Mouse (Mus musculus) regulatory T cell (primary cell): Measurements from ENCODE around the gene Ndufs8.
"Not testable (repeated sequence)": the region's sequence is repeated elsewhere in the genome, so short reads cannot be mapped to it uniquely, and the experiment has no call there.

Experiments
- in situ Hi-C: fragments of 300-600 bp; cut with MboI, MseI; formaldehyde crosslinking; loops from one replicate; pipeline ENCODE4 v1.15.1; 2025; ENCODE audit warnings: high pct_unique_total_duplicates

Ndufs8 gene

GRCm38 (mm10) chr19:3912337-3913204 is at the start of gene Ndufs8:
Gene Ndufs8 (minus strand): TSS chr19:3912774.
- in situ Hi-C loops = loop anchor here (10.0 kb wide), 1 partner anchor 292 kb away; the partner anchor contains the start of gene Rad9a

- in situ Hi-C loops = not testable (repeated sequence)
Observed at GRCm38 (mm10) chr19:3961805-3962204, 49.2 kb upstream of the Ndufs8 start.

- in situ Hi-C loops = no loop called here
Observed at GRCm38 (mm10) chr19:3960211-3960610, 47.6 kb upstream of the Ndufs8 start.

GRCm38 (mm10) chr19:3959030-3959429 is 46.5 kb upstream of the Ndufs8 start:
- in situ Hi-C loops = no loop called here

- in situ Hi-C loops = no loop called here
Observed at GRCm38 (mm10) chr19:3958470-3958869, 45.9 kb upstream of the Ndufs8 start, which contains the start of gene Aldh3b3. Gene Aldh3b3 (plus strand): TSS chr19:3958645.

- in situ Hi-C loops = not testable (repeated sequence)
Observed at GRCm38 (mm10) chr19:3957296-3958036, 44.9 kb upstream of the Ndufs8 start.

GRCm38 (mm10) chr19:3955804-3956203 is 43.2 kb upstream of the Ndufs8 start:
- in situ Hi-C loops = no loop called here

GRCm38 (mm10) chr19:3955033-3955432 is 42.5 kb upstream of the Ndufs8 start:
- in situ Hi-C loops = no loop called here

- in situ Hi-C loops = no loop called here
Observed at GRCm38 (mm10) chr19:3952099-3952498, 39.5 kb upstream of the Ndufs8 start.

GRCm38 (mm10) chr19:3951461-3951860 is 38.9 kb upstream of the Ndufs8 start:
- in situ Hi-C loops = no loop called here

GRCm38 (mm10) chr19:3950331-3950730 is 37.8 kb upstream of the Ndufs8 start:
- in situ Hi-C loops = no loop called here

- in situ Hi-C loops = no loop called here
Observed at GRCm38 (mm10) chr19:3948546-3948945, 36.0 kb upstream of the Ndufs8 start.

GRCm38 (mm10) chr19:3947813-3948212 is 35.2 kb upstream of the Ndufs8 start:
- in situ Hi-C loops = no loop called here

- in situ Hi-C loops = no loop called here
Observed at GRCm38 (mm10) chr19:3946715-3947114, 34.1 kb upstream of the Ndufs8 start.

GRCm38 (mm10) chr19:3945872-3946564 is 33.4 kb upstream of the Ndufs8 start:
- in situ Hi-C loops = no loop called here

GRCm38 (mm10) chr19:3942986-3943735 is 30.6 kb upstream of the Ndufs8 start:
- in situ Hi-C loops = no loop called here

- in situ Hi-C loops = no loop called here
Observed at GRCm38 (mm10) chr19:3942315-3942714, 29.7 kb upstream of the Ndufs8 start.

GRCm38 (mm10) chr19:3935896-3936850 is 23.6 kb upstream of the Ndufs8 start:
- in situ Hi-C loops = no loop called here

GRCm38 (mm10) chr19:3935032-3935895 is 22.7 kb upstream of the Ndufs8 start, which contains the start of gene Unc93b1:
Gene Unc93b1 (plus strand): TSS chr19:3935186.
- in situ Hi-C loops = no loop called here
